Mouse (Mus musculus) liver, embryonic 11.5 days (tissue): ENCODE data around the gene Ankrd34a. TPM values are rescaled to one million over a fixed set of nuclear protein-coding genes. Genes with fewer than 3 reads are reported as not detected.
A peak's percentile ranks its signal among the peaks of the same experiment; 100 is the strongest.

Experiments
- ATAC-seq: fragments of 200-750 bp; cut with Nextera tagmentation; replicated peaks from 2 replicates; pipeline ENCODE4 v1.8.0; 2017; ENCODE audit warnings: moderate number of reproducible peaks, mild to moderate bottlenecking, moderate TSS enrichment, moderate library complexity; ENCODE audit not compliant: low FRiP score
- DNase-seq: peaks from one replicate; pipeline ENCODE4 v3.0.0-alpha.2; 2017; ENCODE audit warnings: low spot score
- H3K27ac ChIP-seq: fragments of 300-500 bp; sonication (generic); 2 replicates; pipeline ENCODE4 v1.5.1; 2014; ENCODE audit warnings: mild to moderate bottlenecking, low read depth, low read length, control low read depth
- H3K27me3 ChIP-seq: fragments of 300-500 bp; sonication (generic); replicated peaks from 2 replicates; pipeline ENCODE4 v1.6.1; 2014; ENCODE audit warnings: low read length, mixed read lengths; ENCODE audit not compliant: control insufficient read depth, insufficient read depth
- H3K36me3 ChIP-seq: fragments of 300-500 bp; sonication (generic); 2 replicates; pipeline ENCODE4 v1.6.1; 2014; ENCODE audit warnings: mild to moderate bottlenecking, low read length, moderate library complexity, mixed read lengths; ENCODE audit not compliant: control insufficient read depth, insufficient read depth
- H3K4me1 ChIP-seq: fragments of 300-500 bp; sonication (generic); replicated peaks from 2 replicates; pipeline ENCODE4 v1.6.1; 2014; ENCODE audit warnings: low read length, mixed read lengths; ENCODE audit not compliant: control insufficient read depth, insufficient read depth
- H3K4me2 ChIP-seq: fragments of 300-500 bp; sonication (generic); 2 replicates; pipeline ENCODE4 v1.6.1; 2014; ENCODE audit warnings: mild to moderate bottlenecking, control low read depth, moderate library complexity
- H3K4me3 ChIP-seq: fragments of 300-500 bp; sonication (generic); 2 replicates; pipeline ENCODE4 v1.5.1; 2014; ENCODE audit warnings: low read depth, low read length, control low read depth
- H3K9ac ChIP-seq: fragments of 300-500 bp; sonication (generic); 2 replicates; pipeline ENCODE4 v1.6.1; 2014; ENCODE audit warnings: low read depth, low read length, control low read depth
- H3K9me3 ChIP-seq: fragments of 300-500 bp; sonication (generic); 2 replicates; pipeline ENCODE4 v1.6.1; 2016; ENCODE audit warnings: low read length, inconsistent platforms, mixed read lengths; ENCODE audit not compliant: control insufficient read depth
- WGBS: fragments of 180-500 bp; shearing (Covaris S2); extraction: QIAGEN DNeasy Blood & Tissue Kit; methylation state at CpG from one replicate; pipeline ENCODE4 v1.1.7; 2014; 5-methylcytosine and 5-hydroxymethylcytosine counted together
- polyA plus RNA-seq: library from polyadenylated mRNA; unstranded; fragments of >200 nt; fragmentation: Nextera tagmentation; extraction: Ambion mirVana; gene quantifications from 2 replicates; pipeline ENCODE4 v1.2.1, GENCODE M21; 2014

The Ankrd34a gene
- polyA plus RNA-seq, 1 experiment from 2014 or later = 1.1 TPM

DNA sequence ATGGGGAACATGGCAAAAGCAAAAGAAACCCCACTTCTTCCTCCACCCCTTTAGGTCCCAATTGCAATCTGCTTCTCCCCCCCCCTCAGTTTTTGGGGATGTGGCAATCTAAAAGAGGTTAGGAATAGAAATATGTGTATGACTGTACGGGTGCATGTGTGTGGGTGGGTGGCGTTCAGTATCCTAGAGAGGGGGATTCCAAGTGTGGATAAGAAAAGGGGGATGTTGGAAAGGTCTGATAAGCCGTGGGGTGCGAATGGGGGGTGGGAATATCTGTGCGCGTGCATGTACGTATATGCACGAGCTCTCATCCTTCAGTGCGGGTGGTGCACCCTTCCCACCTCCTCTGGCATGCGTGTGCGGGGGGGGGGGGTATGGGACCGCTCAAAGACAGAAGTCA lies 419 bp downstream of the Ankrd34a start:
- Histone ChIP-seq H3K4me1 (peaks cover 36% of the 10 kb centered on the region), H3K27ac (no peak overlapping the region)
- no peak for ATAC-seq

DNA sequence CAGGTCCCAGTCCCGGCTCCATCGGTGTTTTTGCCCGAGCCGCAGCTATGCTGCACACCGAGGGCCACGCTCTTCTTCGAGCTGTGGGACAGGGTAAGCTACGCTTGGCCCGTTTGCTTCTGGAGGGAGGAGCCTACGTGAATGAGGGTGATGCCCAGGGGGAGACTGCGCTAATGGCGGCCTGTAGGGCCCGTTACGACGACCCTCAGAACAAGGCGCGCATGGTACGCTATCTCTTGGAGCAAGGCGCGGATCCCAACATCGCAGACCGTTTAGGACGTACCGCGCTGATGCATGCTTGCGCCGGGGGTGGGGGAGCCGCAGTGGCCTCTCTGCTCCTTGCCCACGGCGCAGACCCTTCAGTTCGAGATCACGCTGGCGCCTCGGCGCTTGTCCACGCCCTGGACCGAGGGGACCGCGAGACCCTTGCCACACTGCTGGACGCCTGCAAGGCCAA lies 1.0 kb downstream of the Ankrd34a start:
- under 1% methylated on average over 40 of the region's 40 CpGs for WGBS
- DNase-seq (peak; percentile 49), ATAC-seq (no peak)
- H3K9ac ChIP-seq = peak overlapping the region; percentile 32
- no peaks in the 10 kb centered on the region for H3K36me3 ChIP-seq
- H3K4me2 ChIP-seq = peak overlapping the region; percentile 96
- H3K4me1 ChIP-seq = peaks cover 36% of the 10 kb centered on the region
- H3K27me3 ChIP-seq = peaks cover 51% of the 10 kb centered on the region
- H3K27ac ChIP-seq = no peak overlapping the region
- no peaks in the 10 kb centered on the region for H3K9me3 ChIP-seq
- peak overlapping the region; percentile 51 for H3K4me3 ChIP-seq

More for the DNA sequence above, 419 bp downstream of the Ankrd34a start:
- Histone ChIP-seq H3K27me3 (peaks cover 51% of the 10 kb centered on the region), H3K9ac (no peak overlapping the region), H3K4me3 (peak overlapping the region; percentile 51), H3K36me3 (no peaks in the 10 kb centered on the region), H3K4me2 (peak overlapping the region; percentile 96), H3K9me3 (no peaks in the 10 kb centered on the region)
- WGBS = 4% methylated on average over 11 of the region's 12 CpGs
- DNase-seq = no peak

DNA sequence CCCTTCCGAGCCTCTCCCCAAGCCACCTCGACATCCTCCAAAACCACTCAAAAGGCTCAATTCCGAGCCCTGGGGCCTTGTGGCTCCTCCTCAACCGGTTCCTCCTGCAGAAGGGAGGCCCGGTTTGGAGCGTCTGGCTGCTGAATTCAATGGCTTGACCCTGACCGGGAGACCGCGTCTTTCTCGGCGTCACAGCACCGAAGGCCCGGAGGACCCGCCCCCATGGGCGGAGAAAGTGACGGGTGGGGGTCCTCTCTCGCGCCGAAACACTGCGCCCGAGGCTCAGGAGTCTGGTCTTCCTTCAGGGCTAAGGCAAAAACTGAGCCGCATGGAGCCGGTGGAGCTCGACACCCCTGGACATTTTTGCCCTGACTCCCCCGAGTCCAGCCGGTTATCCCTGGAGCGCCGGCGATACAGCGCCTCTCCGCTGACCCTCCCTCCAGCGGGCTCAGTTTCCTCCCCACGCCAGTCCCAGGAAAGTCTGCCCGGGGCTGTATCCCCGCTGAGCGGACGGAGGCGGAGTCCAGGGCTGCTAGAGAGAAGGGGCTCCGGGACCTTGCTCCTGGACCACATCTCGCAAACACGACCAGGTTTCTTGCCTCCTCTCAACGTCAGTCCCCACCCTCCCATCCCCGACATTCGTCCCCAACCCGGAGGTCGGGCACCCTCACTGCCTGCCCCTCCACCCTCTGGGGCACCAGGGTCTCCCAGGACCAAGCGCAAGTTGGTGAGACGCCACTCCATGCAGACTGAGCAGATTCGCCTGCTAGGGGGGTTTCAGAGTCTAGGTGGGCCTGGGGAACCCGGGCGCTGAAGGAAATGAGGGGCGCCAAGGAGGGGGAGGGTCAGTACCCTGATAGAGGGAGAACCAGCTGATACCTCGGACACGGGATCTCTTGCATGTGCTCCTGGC lies 2.0 kb downstream of the Ankrd34a start:
- Histone ChIP-seq H3K36me3 (no peaks in the 10 kb centered on the region), H3K9me3 (no peaks in the 10 kb centered on the region), H3K27ac (no peak overlapping the region), H3K27me3 (peaks cover 51% of the 10 kb centered on the region), H3K4me3 (peak overlapping the region; percentile 51), H3K4me1 (peaks cover 30% of the 10 kb centered on the region), H3K4me2 (peak overlapping the region; percentile 96), H3K9ac (peak overlapping the region; percentile 32)
- DNase-seq = peak; percentile 72
- ATAC-seq = no peak
- WGBS = 4% methylated on average over 54 of the region's 54 CpGs

DNA sequence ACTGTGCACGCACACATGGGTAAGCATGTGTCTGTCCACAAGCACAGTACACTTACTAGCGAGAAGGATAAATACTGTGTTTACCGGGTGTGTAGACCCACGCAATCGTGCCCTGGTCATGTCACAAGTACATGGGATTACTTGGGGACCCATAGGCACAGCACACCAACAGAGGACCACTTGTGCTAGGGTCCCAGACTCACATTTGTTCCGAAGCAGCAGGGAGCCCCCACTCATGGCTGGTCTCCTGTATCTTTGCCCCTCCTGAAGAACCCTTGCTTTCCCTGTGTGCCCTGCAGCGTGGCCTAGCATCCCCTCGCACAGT lies 2.6 kb downstream of the Ankrd34a start:
- no peaks in the 10 kb centered on the region for H3K9me3 ChIP-seq
- ATAC-seq (no peak), DNase-seq (no peak)
- 50% methylated on average over 8 of the region's 8 CpGs for WGBS
- peak overlapping the region; percentile 51; the same call in 1 of the 2 replicates for H3K4me3 ChIP-seq
- peak overlapping the region; percentile 96 for H3K4me2 ChIP-seq
- no peaks in the 10 kb centered on the region for H3K36me3 ChIP-seq
- peaks cover 51% of the 10 kb centered on the region for H3K27me3 ChIP-seq
- no peak overlapping the region for H3K27ac ChIP-seq
- no peak overlapping the region for H3K9ac ChIP-seq
- H3K4me1 ChIP-seq = peaks cover 30% of the 10 kb centered on the region

DNA sequence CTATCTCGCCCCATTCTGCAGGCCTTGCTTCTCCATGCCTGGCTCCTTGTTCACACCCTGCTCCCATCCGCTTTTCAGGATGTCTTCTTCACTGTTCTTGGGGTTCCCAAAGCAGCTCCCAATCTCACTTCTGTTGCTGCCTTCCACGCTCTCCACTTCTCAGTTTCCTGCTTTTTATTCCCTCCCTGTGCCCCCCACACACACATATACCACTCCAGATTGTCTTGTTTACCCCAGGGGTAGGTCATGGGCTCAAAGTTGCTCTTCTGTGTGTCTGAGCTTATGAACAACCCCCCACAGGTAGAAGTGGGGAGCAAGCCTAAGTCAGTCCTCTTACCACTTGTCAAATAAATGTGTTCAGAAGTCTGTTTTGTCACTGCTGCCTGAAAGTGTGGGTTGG lies 3.0 kb downstream of the Ankrd34a start:
- DNase-seq (no peak), ATAC-seq (no peak)
- H3K36me3 ChIP-seq = no peaks in the 10 kb centered on the region
- no peak overlapping the region for H3K27ac ChIP-seq
- H3K4me2 ChIP-seq = peak overlapping the region; percentile 14; the same call in 1 of the 2 replicates
- peaks cover 30% of the 10 kb centered on the region for H3K4me1 ChIP-seq
- H3K4me3 ChIP-seq = no peak overlapping the region
- peaks cover 51% of the 10 kb centered on the region for H3K27me3 ChIP-seq
- no peaks in the 10 kb centered on the region for H3K9me3 ChIP-seq
- no peak overlapping the region for H3K9ac ChIP-seq
- WGBS = 58% methylated on average over 3 of the region's 3 CpGs

DNA sequence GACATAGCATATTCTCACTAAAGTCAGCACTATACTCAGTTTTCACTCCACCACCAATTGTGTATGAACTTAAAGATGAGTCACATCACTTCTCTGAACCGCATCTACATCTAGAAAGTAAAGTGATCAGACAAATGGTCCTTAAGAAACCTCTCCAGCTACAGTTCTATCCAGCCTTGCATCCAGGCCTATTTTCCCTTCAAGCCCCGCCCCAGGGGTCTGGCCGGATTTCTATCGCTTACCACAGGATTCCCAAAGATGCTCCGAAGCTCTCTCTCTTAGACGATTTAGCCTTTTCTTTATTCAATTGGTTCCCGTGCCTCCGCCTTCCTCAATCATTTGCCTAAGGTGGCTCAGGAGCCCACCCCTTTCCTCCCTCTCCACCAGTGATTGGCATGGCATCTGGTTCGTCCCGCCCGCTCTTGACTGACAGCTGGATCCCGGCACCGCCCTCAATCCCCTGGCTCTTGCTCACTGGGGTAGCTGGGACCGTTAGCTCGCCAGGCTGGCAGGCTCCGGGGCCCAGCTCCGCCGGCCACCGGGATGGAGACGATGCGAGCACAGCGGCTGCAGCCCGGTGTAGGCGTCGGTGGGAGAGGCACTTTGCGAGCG lies 4.3 kb downstream of the Ankrd34a start, which contains the start of gene Lix1l:
Lix1l (plus strand) TSS at position 511 of the 612 bp plus-strand sequence.
- Histone ChIP-seq H3K4me1 (peaks cover 30% of the 10 kb centered on the region), H3K9me3 (no peaks in the 10 kb centered on the region), H3K4me2 (peak within 1 kb of the TSS; percentile 92), H3K9ac (peak within 1 kb of the TSS; percentile 71), H3K36me3 (no peaks in the 10 kb centered on the region), H3K27me3 (peaks cover 40% of the 10 kb centered on the region), H3K4me3 (peak within 1 kb of the TSS; percentile 86), H3K27ac (peak within 1 kb of the TSS; percentile 84)
- ATAC-seq (peak; percentile 95), DNase-seq (peak; percentile 89)
- WGBS = 3% methylated on average over 27 of the region's 27 CpGs

DNA sequence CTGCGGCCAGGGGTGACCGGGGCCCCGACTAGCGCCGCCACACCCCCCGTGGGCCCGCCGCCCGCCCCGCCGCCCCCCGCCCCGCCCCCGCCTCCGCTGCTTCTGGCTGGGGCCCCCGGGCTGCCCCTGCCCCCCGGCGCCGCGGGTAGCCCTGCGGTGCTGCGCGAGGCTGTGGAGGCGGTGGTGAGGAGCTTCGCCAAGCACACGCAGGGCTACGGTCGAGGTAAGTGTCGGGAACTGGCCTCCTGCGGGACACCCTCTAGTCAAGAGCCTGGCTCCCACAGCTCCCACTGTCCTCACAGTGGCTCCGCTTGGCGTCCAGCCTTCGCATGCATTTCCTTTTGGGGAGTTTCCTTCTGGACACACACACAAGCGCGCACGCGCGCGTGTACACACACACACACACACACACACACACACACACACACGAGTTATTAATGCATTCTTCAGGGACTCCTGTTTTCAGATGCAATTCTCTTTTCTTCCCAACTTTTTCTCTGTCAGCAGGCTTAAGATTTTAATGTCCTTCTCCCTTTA lies 4.9 kb downstream of the Ankrd34a start:
- Histone ChIP-seq H3K27ac (peak overlapping the region; percentile 84), H3K9me3 (no peaks in the 10 kb centered on the region), H3K27me3 (peaks cover 34% of the 10 kb centered on the region), H3K36me3 (no peaks in the 10 kb centered on the region), H3K9ac (peak overlapping the region; percentile 71), H3K4me3 (peak overlapping the region; percentile 86), H3K4me1 (peaks cover 25% of the 10 kb centered on the region), H3K4me2 (peak overlapping the region; percentile 92)
- no peak for DNase-seq
- ATAC-seq = peak; percentile 56
- WGBS = 2% methylated on average over 40 of the region's 40 CpGs

DNA sequence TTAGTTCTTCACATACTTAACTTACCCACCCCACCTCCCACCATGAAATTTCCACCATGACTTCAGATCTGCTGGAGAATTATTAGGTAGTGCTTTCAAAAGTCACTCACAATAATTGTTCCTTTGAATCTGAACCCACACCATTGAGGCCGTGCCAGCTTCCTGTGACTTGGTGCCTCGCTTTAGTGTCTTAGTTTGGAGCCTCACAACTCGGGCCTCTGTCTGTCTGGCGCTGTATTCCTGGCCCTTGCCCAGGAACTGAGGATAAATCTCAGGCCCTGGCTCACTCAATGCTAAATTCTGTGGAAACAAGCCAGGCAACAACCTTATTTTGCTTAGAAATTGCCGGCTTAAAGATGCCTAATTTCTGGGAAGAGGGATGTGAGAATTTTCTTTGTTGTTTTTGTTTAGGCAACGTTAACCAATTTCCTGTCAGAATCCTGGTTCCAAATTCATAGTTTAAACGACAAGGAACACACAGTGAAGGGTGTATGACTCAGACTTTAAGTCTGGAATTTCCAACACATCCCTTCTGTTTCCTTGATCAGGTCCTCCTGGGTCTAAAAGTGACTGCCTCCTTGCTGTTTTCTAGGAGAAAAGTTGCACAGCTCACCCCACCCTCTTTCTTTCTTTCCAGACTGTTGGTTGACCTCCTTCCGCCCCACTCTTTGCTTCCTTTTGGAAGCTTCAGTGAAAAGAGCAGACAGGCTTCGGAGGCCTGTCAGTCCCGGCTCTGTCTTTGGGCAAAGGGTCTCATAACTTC lies 5.7 kb downstream of the Ankrd34a start:
- DNase-seq (no peak), ATAC-seq (no peak)
- H3K9ac ChIP-seq = peak overlapping the region; percentile 71
- no peaks in the 10 kb centered on the region for H3K9me3 ChIP-seq
- H3K4me1 ChIP-seq = peaks cover 18% of the 10 kb centered on the region
- H3K4me3 ChIP-seq = peak overlapping the region; percentile 86
- H3K27ac ChIP-seq = 0 out of 2 replicates have a peak overlapping the region, but pooled peaks have one; percentile 84
- peaks cover 26% of the 10 kb centered on the region for H3K27me3 ChIP-seq
- 59% methylated on average over 10 of the region's 10 CpGs for WGBS
- H3K36me3 ChIP-seq = no peaks in the 10 kb centered on the region
- H3K4me2 ChIP-seq = peak overlapping the region; percentile 92
